Mouse (Mus musculus) urinary bladder, postnatal 25 days (tissue): ENCODE measurements at regions not wholly inside any gene's neighbourhood (a gene's known extent, or its start where the extent isn't known, plus 50 kb on each side); places are given as distances from the start of the nearest gene placed in this dataset.

Experiments
- DNase-seq: peaks from one replicate; pipeline ENCODE4 v3.0.0; 2022; ENCODE audit warnings: low spot score

DNA sequence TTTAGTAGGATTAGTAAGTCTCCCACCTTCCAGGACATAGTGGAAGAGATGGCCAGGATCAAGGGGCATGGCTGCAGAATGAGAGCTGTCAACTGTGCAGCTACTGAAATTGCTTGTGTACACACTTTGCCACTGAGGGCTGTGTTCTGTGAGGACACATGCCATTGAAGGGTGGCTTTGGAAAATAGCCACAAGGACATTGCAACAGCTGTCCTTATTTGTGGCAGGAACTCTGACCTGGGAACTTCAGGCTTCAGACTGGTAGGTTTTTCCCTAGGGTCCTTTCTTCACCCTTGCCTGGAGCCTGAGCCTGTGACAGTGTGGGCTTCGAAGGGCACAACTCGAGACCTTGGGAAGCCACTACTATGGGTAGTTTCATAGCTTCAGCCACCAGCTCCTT lies 64.2 kb upstream of the Ywhaq start:
- DNase-seq = no peak

- no peak for DNase-seq
Observed at GRCm38 (mm10) chr12:21480226-21480625, 62.8 kb upstream of the Ywhaq start.

DNA sequence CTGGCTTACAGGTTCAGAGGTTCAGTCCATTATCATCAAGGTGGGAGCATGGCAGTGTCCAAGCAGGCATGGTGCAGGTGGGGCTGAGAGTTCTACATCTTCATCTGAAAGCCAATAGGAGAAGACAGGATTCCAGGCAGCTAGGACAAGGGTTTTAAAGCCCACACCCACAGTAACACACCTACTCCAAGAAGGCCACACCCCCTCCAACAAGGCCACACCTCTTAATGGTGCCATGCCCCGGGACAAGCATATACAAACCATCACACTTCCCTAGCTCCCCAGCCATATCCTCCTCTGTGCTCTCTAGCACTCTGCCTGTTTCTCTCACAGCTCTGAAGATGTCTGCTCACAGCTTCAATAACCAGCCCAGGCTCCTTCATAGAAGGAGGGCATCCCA lies 61.8 kb upstream of the Ywhaq start:
- no peak for DNase-seq

- DNase-seq = no peak
Observed at GRCm38 (mm10) chr12:21476516-21476915, 59.1 kb upstream of the Ywhaq start.

DNA sequence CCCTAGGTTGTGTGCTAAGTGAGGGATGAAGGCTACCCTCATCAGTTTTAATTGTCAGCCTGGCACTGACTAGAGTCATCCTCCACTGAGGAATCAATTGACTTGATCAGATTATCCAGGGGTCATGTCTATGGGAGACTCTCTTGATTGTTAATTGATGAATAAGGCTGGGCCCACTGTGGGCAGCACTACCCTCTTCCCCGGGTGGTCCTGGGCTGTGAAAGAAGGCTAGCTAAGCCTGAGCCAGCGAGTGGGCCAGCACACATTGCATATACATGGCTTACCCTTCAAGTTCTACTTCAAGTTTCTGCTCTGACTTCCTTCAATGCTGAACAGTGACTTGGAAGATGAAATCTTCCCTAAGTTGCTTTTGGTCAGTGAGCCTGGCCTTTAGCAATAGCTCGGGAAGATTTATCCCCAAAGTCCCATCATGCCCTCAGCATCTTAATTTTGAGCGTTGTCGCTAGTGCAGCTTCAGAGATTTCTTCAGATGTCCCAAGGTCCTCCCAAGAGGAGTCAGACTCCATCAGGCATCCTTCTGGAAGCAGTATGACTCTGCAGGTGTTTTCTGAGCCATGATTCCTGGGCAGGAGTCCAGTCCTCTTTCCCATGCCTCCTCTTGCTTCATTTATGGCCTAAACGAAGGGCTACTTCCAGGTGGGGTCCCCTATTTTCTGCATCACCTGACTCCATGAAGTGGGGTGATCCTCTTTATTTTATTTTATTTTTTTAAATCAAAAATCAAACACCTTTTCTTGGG lies 55.7 kb upstream of the Ywhaq start:
- DNase-seq = no peak

DNA sequence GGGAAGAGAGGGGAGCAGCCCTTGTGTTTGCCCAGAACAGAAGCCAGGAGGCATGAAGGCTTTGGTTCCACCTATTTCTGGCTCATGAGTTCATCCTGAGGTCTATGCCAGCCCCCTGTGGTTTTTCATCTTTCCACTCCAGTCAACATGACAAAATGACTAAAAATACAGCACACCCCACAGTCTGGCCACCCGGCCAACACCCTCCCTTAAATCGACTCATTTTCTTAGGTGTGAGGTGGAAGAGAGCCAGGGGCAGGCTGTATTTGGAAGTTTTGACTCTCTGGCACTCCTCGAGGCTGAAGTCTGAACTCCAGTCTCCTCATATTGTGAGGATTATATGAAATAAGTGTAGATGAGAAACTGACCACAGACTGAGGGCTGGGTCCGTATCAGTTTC lies 55.0 kb upstream of the Ywhaq start:
- no peak for DNase-seq

GRCm38 (mm10) chr12:21471986-21472385 lies 54.5 kb upstream of the Ywhaq start:
- DNase-seq = no peak

GRCm38 (mm10) chr12:21470286-21470685 lies 52.8 kb upstream of the Ywhaq start:
- DNase-seq = no peak
